Mouse (Mus musculus): ENCODE results near the gene Pds5b. TPM values are rescaled to one million over a fixed set of nuclear protein-coding genes. Genes with fewer than 3 reads are reported as not detected.

The Pds5b gene
- polyA plus RNA-seq, 1 experiment = 28.6 TPM

DNA sequence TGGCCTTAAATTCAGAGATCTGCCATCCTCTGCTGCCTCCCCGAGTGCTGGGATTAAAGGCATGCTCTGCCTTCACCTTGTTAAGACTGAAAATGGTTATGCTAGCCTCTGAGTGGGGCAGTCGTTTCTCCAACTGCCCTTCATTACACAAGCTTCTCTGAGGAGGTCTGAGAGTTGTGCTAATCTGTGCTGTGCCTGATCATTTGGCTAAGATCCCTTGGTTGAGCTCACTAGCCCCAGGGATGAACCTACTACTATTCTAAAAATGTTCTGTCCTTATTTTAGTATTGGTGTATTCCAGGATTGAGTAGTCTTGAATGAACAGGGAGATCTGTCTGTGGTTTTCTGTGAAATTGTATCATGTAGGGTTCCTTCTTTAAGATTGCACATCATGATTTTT lies 144.5 kb downstream of the Pds5b start:
- no peak overlapping the region for H3K4me3 ChIP-seq (ENCODE audit: insufficient read depth, low read length)
- H3K4me1 ChIP-seq (ENCODE audit: control insufficient read depth, insufficient read depth, low read length) = peaks cover 3% of the 10 kb centered on the region; the same call in 1 of the 2 replicates
- TF ChIP-seq CTCF (IDR thresholded peaks at IDR 0.05; ENCODE audit: extremely low read depth, insufficient read depth, low read length) = no peak
- no peak for TF ChIP-seq POLR2A (IDR thresholded peaks at IDR 0.05; ENCODE audit: extremely low read depth, insufficient read depth, low read length)
- no peak overlapping the region for H3K27ac ChIP-seq (ENCODE audit: insufficient read depth, low read length)

DNA sequence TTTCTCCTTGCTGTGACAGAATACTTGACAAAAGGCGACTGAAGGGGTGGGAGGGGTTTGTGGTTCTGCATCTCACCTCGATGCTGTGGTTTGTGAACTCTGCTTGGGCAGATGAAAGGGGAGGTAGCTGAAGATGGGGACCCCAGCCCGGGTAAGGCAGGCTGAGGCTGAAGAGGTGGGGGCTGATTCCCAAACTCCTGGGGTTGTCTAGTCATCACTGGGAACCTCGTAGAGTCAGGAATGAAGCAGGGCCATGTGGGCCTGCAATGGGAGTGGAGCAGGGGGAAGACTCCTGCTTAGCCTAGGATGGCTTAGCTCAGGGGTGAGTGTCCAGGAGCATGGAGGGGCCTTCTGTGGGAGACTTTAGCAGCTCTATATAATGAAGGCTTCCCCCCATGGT lies 145.3 kb downstream of the Pds5b start:
- peaks cover 3% of the 10 kb centered on the region; the same call in 1 of the 2 replicates for H3K4me1 ChIP-seq (ENCODE audit: control insufficient read depth, insufficient read depth, low read length)
- TF ChIP-seq CTCF (IDR thresholded peaks at IDR 0.05; ENCODE audit: extremely low read depth, insufficient read depth, low read length) (no peak), POLR2A (IDR thresholded peaks at IDR 0.05; ENCODE audit: extremely low read depth, insufficient read depth, low read length) (no peak)
- no peak overlapping the region for H3K4me3 ChIP-seq (ENCODE audit: insufficient read depth, low read length)
- H3K27ac ChIP-seq (ENCODE audit: insufficient read depth, low read length) = no peak overlapping the region

- Histone ChIP-seq H3K4me3 (ENCODE audit: insufficient read depth, low read length) (no peak overlapping the region), H3K27ac (ENCODE audit: insufficient read depth, low read length) (no peak overlapping the region), H3K4me1 (ENCODE audit: control insufficient read depth, insufficient read depth, low read length) (peaks cover 3% of the 10 kb centered on the region; the same call in 1 of the 2 replicates)
- TF ChIP-seq POLR2A (IDR thresholded peaks at IDR 0.05; ENCODE audit: extremely low read depth, insufficient read depth, low read length) = no peak
- no peak for TF ChIP-seq CTCF (IDR thresholded peaks at IDR 0.05; ENCODE audit: extremely low read depth, insufficient read depth, low read length)
These were observed 146.0 kb downstream of the Pds5b start for GRCm38 (mm10) chr5:150819520-150819919.

GRCm38 (mm10) chr5:150821152-150821551 lies 147.6 kb downstream of the Pds5b start:
- Histone ChIP-seq H3K4me1 (ENCODE audit: control insufficient read depth, insufficient read depth, low read length) (no peaks in the 10 kb centered on the region; the same call in 1 of the 2 replicates), H3K4me3 (ENCODE audit: insufficient read depth, low read length) (no peak overlapping the region), H3K27ac (ENCODE audit: insufficient read depth, low read length) (no peak overlapping the region)
- TF ChIP-seq POLR2A (IDR thresholded peaks at IDR 0.05; ENCODE audit: extremely low read depth, insufficient read depth, low read length) = no peak
- no peak for TF ChIP-seq CTCF (IDR thresholded peaks at IDR 0.05; ENCODE audit: extremely low read depth, insufficient read depth, low read length)

GRCm38 (mm10) chr5:150822781-150823180 lies 149.2 kb downstream of the Pds5b start:
- Histone ChIP-seq H3K4me3 (ENCODE audit: insufficient read depth, low read length) (no peak overlapping the region), H3K4me1 (ENCODE audit: control insufficient read depth, insufficient read depth, low read length) (no peaks in the 10 kb centered on the region; the same call in 1 of the 2 replicates), H3K27ac (ENCODE audit: insufficient read depth, low read length) (no peak overlapping the region)
- TF ChIP-seq CTCF (IDR thresholded peaks at IDR 0.05; ENCODE audit: extremely low read depth, insufficient read depth, low read length) = no peak
- no peak for TF ChIP-seq POLR2A (IDR thresholded peaks at IDR 0.05; ENCODE audit: extremely low read depth, insufficient read depth, low read length)

GRCm38 (mm10) chr5:150823361-150823760 lies 149.8 kb downstream of the Pds5b start:
- no peak for TF ChIP-seq POLR2A (IDR thresholded peaks at IDR 0.05; ENCODE audit: extremely low read depth, insufficient read depth, low read length)
- no peak for TF ChIP-seq CTCF (IDR thresholded peaks at IDR 0.05; ENCODE audit: extremely low read depth, insufficient read depth, low read length)
- Histone ChIP-seq H3K4me3 (ENCODE audit: insufficient read depth, low read length) (no peak overlapping the region), H3K4me1 (ENCODE audit: control insufficient read depth, insufficient read depth, low read length) (no peaks in the 10 kb centered on the region; the same call in 1 of the 2 replicates), H3K27ac (ENCODE audit: insufficient read depth, low read length) (no peak overlapping the region)

- no peaks in the 10 kb centered on the region for H3K4me1 ChIP-seq (ENCODE audit: control insufficient read depth, insufficient read depth, low read length)
- TF ChIP-seq CTCF (IDR thresholded peaks at IDR 0.05; ENCODE audit: extremely low read depth, insufficient read depth, low read length) (no peak), POLR2A (IDR thresholded peaks at IDR 0.05; ENCODE audit: extremely low read depth, insufficient read depth, low read length) (no peak)
- H3K4me3 ChIP-seq (ENCODE audit: insufficient read depth, low read length) = no peak overlapping the region
- no peak overlapping the region for H3K27ac ChIP-seq (ENCODE audit: insufficient read depth, low read length)
These were observed 156.0 kb downstream of the Pds5b start for GRCm38 (mm10) chr5:150829499-150829898.

GRCm38 (mm10) chr5:150830718-150831117 lies 157.2 kb downstream of the Pds5b start:
- no peak overlapping the region for H3K4me3 ChIP-seq (ENCODE audit: insufficient read depth, low read length)
- TF ChIP-seq POLR2A (IDR thresholded peaks at IDR 0.05; ENCODE audit: extremely low read depth, insufficient read depth, low read length) (no peak), CTCF (IDR thresholded peaks at IDR 0.05; ENCODE audit: extremely low read depth, insufficient read depth, low read length) (no peak)
- no peak overlapping the region for H3K27ac ChIP-seq (ENCODE audit: insufficient read depth, low read length)
- H3K4me1 ChIP-seq (ENCODE audit: control insufficient read depth, insufficient read depth, low read length) = no peaks in the 10 kb centered on the region

DNA sequence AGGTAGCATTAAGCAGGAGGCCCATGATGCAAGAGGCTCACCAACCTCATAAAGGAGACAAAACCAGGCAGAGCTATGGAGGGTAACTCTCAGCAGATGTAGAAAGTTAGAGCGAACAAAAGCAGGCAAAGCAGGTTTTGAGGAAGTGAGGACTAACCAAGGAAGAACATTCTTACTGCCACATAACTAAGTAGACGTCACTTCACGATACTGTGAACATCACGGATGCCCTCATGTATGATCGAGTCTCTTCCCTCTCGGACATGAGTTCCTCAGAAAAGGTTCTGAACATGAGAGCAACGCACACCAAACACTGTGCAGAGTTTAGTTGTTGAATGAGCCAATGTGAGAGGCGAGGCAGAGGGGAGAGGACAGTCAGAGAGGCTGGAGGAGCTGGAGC lies 163.2 kb downstream of the Pds5b start:
- H3K4me3 ChIP-seq (ENCODE audit: insufficient read depth, low read length) = no peak overlapping the region
- no peak overlapping the region for H3K27ac ChIP-seq (ENCODE audit: insufficient read depth, low read length)
- no peaks in the 10 kb centered on the region for H3K4me1 ChIP-seq (ENCODE audit: control insufficient read depth, insufficient read depth, low read length)
- no peak for TF ChIP-seq POLR2A (IDR thresholded peaks at IDR 0.05; ENCODE audit: extremely low read depth, insufficient read depth, low read length)
- TF ChIP-seq CTCF (IDR thresholded peaks at IDR 0.05; ENCODE audit: extremely low read depth, insufficient read depth, low read length) = no peak

- TF ChIP-seq POLR2A (IDR thresholded peaks at IDR 0.05; ENCODE audit: extremely low read depth, insufficient read depth, low read length) (no peak), CTCF (IDR thresholded peaks at IDR 0.05; ENCODE audit: extremely low read depth, insufficient read depth, low read length) (no peak)
- Histone ChIP-seq H3K4me1 (ENCODE audit: control insufficient read depth, insufficient read depth, low read length) (no peaks in the 10 kb centered on the region), H3K27ac (ENCODE audit: insufficient read depth, low read length) (no peak overlapping the region), H3K4me3 (ENCODE audit: insufficient read depth, low read length) (no peak overlapping the region)
These were observed 166.4 kb downstream of the Pds5b start for GRCm38 (mm10) chr5:150839688-150840541.

Measured in cortical plate, adult 2 months (tissue).